Mouse (Mus musculus): ENCODE measurements around the gene Rpl23.
"Not testable (repeated sequence)": the region's sequence is repeated elsewhere in the genome, so short reads cannot be mapped to it uniquely, and the experiment has no call there.

Gene Rpl23

GRCm38 (mm10) chr11:97766154-97766881 lies 15.9 kb downstream of the Rpl23 start, which contains the start of gene Cwc25:
Gene Cwc25 (minus strand): TSS chr11:97766556.
- peak; percentile 90 to 94 for DNase-seq (ENCODE audit: low spot score in 2 of 2)

- no peak for DNase-seq (ENCODE audit: low spot score in 2 of 2)
Measured at GRCm38 (mm10) chr11:97761638-97762037, 20.6 kb downstream of the Rpl23 start.

DNA sequence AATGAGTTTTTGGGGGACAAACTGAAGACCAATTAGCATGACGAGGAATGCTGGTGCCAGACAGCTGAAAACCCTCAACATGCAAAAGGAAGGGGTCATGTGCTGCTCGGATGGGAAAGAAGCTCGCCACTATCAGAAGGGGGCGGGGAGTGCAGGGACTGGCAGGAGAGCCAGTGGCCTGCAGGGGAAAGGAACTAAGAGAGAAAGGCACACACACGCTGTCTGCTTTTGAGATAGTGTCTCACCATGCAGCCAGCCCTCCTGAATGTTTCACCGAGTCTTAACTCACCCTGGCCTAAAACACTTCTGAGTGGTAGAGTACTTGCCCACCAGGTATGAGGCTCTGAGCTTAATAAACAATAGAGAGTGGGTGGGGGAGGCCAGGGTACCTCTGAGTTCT lies 23.3 kb downstream of the Rpl23 start:
- no peak for DNase-seq (ENCODE audit: low spot score in 2 of 2)

DNA sequence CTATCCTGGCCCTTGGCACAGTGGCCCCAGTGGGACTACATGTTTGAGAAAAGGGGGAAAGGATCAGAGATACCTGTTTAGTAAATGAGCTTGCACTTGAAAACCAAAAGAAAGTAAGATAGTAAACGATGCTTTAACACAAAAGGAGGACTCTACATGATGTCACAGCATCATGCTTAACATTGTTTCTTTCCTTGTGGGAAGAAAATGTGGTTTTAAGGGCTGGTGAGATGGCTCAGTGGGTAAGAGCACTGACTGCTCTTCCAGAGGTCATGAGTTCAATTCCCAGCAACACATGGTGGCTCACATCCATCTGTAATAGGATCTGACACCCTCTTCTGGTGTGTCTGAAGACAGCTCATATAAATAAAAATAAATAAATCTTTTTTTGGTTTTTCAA lies 24.1 kb downstream of the Rpl23 start:
- DNase-seq (ENCODE audit: low spot score in 2 of 2), result no peak

DNA sequence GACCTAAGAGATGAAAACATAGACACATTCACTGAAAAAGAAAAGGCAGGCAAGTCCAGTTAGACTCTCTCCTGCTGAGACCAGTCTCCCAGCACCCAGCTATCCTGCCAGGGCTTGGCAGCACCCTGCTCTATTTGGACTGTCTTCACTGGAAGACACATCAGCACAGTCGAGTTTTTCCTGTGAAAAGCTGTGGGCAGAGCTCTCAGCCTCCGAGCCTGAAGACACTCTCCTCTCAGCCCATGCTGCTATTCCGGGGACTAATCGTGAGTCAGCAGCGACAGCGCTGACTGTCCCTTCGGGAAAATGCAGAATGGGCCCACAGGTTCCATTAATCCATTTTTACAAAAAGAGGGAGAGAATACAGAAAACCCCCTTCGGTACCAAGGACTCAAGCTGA lies 29.0 kb downstream of the Rpl23 start:
- DNase-seq (ENCODE audit: low spot score in 2 of 2), result no peak

DNA sequence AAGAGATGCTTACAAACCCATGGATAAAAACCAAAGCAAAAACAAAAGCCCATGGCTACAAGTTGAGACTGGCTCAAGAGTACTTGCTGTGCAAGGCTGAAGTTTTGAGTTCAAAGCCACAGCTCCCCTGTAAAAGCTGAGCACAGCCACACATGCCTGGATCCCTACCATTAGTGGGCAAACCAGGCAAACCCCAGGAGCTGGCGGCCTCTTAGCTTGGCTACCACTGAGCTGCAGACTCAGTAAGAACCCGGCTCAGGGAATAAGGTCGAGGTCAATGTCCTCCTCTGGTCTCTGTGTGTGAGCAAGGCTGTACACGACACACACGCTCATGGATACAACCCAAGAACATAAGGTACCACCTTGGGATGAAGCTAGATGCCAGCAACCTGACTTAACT lies 33.7 kb downstream of the Rpl23 start:
- no peak for DNase-seq (ENCODE audit: low spot score in 2 of 2)

DNA sequence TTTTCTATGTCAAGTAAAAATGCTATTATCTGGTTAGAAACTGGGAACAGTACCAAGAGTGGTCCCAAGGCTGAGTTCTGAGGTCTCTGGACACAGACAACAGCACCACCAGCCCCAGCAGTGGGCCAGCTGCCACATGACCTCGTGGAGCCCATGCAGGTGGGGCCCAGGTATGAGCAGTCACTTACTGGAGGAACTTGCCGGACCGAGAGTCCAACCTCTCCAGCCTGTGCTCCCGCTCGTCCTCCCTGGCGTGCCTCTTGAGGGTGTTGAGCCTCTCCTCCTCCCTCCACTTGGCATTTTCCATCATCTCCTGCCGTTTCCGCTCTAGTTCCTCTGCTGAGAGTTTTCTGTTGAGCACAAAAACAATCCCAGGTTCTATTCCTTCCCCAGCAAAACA lies 34.5 kb downstream of the Rpl23 start:
- no peak for DNase-seq (ENCODE audit: low spot score in 2 of 2)

- DNase-seq (ENCODE audit: low spot score in 2 of 2), result no peak
Measured at GRCm38 (mm10) chr11:97745331-97745721, 36.9 kb downstream of the Rpl23 start.

GRCm38 (mm10) chr11:97744718-97745330 lies 37.4 kb downstream of the Rpl23 start:
- DNase-seq (ENCODE audit: low spot score in 2 of 2), result peak; percentile 97 to 100

DNA sequence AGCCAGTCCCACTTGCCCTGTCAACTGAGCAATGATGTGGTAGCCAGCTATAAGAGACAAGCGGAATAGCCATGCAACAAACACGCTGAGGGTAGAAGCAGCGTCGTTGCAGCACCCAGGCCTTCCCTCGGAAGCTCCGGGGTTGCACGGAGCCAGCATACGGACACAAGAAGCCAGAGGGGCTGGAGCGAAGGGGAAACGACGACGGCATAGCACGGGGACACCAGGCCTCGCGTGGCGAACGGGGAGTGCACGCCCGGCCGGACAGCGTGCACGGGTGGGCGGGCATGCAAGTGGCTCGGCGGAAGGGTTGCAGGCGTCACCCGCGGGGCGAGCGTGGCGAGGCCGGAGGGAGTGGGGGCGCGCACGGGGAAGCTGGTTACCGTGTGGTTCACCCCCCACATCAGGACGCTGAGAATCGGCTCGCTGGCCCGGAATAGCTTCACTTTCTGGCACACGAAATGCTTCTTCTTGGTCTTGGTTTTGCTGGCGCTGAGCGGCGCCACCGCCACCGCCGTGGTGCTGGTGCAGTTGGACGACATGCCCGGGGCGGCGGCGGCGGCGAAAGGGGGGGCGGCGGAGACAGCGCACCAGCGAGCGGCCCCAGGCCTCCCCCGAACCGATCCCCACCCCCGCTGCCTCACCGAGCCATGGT lies 38.0 kb downstream of the Rpl23 start, which contains the start of gene Pip4k2b:
Gene Pip4k2b, minus strand, starts transcription at position 642 of the 655 bp plus-strand sequence.
- peak in 1 of 2 experiments; percentile 39 for DNase-seq (ENCODE audit: low spot score in 2 of 2)

DNA sequence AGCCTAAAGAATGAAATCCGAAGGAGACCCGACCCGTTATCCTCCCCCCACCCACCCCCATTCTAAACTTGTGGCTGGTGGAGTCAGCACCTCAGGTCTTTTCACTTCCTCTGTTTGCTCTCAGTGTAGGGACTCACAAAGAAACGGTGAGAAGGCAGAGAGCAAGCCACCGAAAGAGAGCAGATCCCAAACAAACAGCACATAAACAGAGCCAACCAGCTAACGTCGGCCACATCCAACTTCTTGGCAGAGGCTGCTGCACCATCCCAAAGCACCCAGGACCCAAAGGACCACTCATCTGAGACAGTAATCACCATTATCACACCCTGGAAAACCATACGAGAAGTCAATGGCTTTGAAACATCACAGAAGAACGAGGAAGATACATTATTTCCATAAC lies 38.8 kb downstream of the Rpl23 start:
- DNase-seq (ENCODE audit: low spot score in 2 of 2), result no peak

DNA sequence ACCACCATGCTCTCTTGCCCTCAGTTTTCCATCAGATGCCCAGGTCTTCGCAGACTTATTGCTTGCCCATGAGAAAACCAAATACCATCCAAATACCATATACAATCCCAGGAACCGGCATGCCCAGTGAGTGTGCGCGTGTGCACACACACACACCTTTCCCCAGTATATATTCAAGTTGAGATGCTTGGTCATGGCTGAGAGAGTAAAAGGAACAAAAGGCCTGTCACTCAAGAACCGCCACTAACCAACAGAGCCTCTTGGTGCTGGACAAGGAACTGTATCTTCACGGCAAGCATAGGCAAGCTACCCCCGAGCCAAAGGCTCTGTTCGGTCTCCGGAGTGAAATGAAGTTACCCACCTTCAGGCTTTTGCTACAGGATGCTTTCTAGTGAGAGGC lies 39.6 kb downstream of the Rpl23 start:
- no peak for DNase-seq (ENCODE audit: low spot score in 2 of 2)

DNA sequence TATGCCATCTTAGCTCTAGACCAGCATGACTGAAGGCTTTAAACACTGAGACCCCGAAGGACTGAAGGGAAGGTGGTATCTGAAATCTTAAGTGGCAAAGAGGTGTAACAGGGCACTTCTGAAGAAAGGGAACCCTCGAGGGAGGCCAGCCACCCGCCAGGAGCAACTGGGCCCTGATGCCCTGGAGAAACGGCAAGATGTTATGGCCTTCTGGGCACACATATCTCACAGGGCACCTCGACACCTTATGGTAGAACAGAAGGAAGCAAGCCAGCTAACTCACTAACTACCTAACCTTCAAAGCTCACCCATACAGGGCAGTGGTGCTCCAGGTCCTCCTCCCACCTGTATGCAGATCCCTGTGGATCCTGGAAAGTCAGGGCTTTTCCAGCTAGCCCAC lies 40.1 kb downstream of the Rpl23 start:
- no peak for DNase-seq (ENCODE audit: low spot score in 2 of 2)

DNA sequence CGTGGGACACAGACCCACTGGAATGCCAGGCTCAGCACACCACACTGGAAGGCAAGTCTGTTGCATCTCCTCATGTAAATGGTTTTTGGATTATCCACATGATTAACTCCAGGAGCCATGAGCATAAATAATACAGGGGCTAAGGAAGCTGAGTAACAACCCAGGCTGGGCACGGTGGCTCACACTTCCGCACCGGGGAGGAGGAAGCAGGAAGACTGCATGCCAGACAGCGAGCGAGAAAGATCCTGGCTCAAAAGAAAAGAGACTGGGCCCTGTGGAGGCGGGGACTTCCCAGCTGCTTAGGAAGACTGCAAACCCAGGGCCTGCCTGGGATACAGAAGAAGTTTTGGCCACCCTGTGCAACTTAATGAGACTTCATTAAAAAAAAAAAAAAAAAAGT lies 42.0 kb downstream of the Rpl23 start:
- DNase-seq (ENCODE audit: low spot score in 2 of 2), result no peak

DNA sequence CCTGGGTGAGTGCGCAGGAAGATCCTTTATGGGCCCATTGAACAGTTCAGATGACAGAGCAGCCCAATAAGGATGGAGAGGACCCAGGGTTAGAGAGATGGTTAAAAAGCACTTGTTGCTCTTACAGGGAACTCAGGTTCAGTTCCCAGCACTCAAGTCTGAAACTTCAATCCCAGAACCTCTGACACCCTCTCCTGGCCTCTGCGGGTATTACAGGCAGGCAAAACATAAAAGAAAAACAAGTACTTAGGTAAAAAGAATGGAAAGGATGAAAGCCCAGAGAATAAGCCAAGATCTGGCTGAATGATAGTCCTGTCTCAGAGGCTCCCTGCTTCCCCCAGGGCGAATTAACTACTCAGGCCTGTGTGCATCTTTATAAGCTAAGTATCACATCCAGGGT lies 43.1 kb downstream of the Rpl23 start:
- no peak for DNase-seq (ENCODE audit: low spot score in 2 of 2)

DNA sequence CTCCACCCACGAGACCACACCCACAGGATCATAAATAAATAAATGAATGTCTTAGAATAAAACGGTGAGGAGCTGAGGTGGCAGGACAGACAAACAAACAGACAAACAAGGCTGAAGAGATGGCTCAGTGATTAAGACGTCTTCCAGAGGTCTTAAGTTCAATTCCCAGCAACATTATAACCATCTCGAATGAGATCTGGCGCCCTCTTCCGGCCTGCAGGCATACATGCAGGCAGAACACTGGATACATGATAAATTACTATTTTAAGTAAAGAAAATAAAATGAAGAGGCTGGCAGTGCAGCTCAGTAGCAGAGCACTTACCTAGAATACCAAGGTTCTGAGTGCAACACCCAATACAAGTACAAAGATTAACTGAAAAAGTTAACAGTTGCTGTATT lies 43.5 kb downstream of the Rpl23 start:
- DNase-seq (ENCODE audit: low spot score in 2 of 2), result no peak

GRCm38 (mm10) chr11:97737600-97737999 lies 44.6 kb downstream of the Rpl23 start:
- DNase-seq (ENCODE audit: low spot score in 2 of 2), result no peak

DNA sequence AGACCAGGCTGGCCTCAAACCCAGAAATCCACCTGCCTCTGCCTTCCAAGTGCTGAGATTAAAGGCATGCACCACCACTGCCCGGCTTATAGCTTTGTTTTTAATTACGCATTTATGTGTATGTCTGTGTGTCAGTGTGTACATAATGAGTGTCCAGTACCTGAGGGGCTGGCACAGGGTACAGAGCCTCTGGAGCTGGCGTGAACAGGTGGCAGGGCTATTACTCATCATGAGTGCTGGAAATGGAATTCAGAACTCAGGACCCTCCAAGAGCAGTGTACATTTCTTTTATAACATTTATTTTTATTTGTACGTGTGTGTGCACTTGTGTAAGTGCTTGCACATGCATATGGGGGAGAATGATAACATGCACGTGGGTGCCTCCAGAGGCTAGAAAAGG lies 45.6 kb downstream of the Rpl23 start:
- no peak for DNase-seq (ENCODE audit: low spot score in 2 of 2)

DNA sequence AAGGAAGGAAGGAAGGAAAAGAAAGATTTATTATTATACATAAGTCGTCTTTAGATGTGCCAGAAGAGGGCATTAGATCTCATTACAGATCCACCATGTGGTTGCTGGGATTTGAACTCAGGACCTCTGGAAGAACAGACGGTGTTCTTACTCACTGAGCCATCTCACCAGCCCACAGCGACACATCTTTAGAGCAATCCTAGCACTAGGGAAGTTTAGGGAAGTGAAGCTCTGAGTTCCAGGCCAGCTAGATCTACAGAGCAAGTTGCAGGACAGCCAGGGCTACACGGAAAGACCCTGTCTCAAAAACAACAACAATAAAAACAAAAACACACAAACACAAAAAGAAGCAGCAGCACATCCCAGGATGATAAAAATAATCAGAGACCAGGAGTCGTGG lies 47.4 kb downstream of the Rpl23 start:
- not testable (repeated sequence) for DNase-seq (ENCODE audit: low spot score in 2 of 2)

DNA sequence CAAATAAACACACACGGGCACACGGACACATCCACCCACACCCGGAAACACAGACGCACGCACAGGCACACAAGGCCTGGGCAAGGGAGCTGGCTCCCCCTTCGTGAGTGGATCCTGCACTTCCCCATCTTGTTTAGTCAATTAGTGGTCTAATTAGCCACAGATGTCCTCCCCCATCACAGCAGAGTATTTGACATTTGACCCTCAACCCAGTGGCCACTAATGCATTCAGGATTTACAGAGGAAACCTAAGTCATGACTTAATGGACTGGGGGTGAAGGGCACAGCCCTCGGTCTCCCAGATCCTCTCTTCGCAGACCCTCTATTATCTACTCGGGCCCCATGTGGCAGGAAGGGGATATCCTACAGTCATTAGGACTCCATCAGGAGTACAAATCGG lies 48.5 kb downstream of the Rpl23 start:
- DNase-seq (ENCODE audit: low spot score in 2 of 2), result no peak

GRCm38 (mm10) chr11:97728730-97729129 lies 53.5 kb downstream of the Rpl23 start:
- DNase-seq (ENCODE audit: low spot score in 2 of 2), result no peak

DNA sequence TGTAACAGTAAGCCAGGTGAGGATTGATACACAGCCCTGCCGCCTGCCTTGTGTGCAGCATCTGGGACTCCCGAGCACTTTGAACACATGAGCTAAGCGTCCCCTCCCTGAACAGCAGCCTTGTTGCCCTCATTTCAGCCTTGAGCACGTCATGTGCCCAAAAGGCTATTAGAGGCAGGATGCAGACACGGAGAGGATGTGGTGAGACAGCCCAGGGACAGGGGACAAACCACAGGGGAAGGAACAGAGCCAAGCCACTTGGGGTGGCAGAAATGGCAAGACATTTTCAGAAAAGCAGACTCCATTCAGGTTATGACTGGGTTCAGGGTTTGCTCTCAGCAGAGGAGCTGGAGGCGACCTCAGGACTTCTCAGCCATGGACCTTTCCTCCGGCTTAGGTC lies 53.9 kb downstream of the Rpl23 start:
- DNase-seq (ENCODE audit: low spot score in 2 of 2), result no peak

Measured in urinary bladder, adult 18-20 months (tissue).